Mouse (Mus musculus): ENCODE data around the gene Olfr924. TPM values are rescaled to one million over a fixed set of nuclear protein-coding genes. Genes with fewer than 3 reads are reported as not detected.

Gene Olfr924
- not detected for polyA plus RNA-seq (2014; fragmentation: Illumina TruSeq; extraction: RNeasy Lipid Tissue Mini Kit (QIAGEN cat#74804); ENCODE audit: low replicate concordance)

GRCm38 (mm10) chr9:38844149-38844548 is at the start of gene Olfr924:
TSS of gene Olfr924 (plus strand) at chr9:38844449.

GRCm38 (mm10) chr9:38814314-38814713 is 29.9 kb upstream of the Olfr924 start, which contains the start of gene Olfr922:
TSS of gene Olfr922 (plus strand) at chr9:38814614.

GRCm38 (mm10) chr9:38826245-38826644 is 18.0 kb upstream of the Olfr924 start, which contains the start of gene Olfr923:
TSS of gene Olfr923 (plus strand) at chr9:38826545.

GRCm38 (mm10) chr9:38854760-38855159 is 10.5 kb downstream of the Olfr924 start, which contains the start of gene Olfr26:
TSS of gene Olfr26 (plus strand) at chr9:38855060.

GRCm38 (mm10) chr9:38876826-38877225 is 32.6 kb downstream of the Olfr924 start, which contains the start of gene Olfr926:
TSS of gene Olfr926 (plus strand) at chr9:38877126.

Other genes with a start within 250 kb of the Olfr924 start
- gene Olfr914, start 239.3 kb upstream of the Olfr924 start, polyA plus RNA-seq (2014; fragmentation: Illumina TruSeq; extraction: RNeasy Lipid Tissue Mini Kit (QIAGEN cat#74804); ENCODE audit: low replicate concordance), result not detected
- gene Olfr916, start 184.6 kb upstream of the Olfr924 start, polyA plus RNA-seq (2014; fragmentation: Illumina TruSeq; extraction: RNeasy Lipid Tissue Mini Kit (QIAGEN cat#74804); ENCODE audit: low replicate concordance), result not detected
- not detected for gene Olfr917, start 178.6 kb upstream of the Olfr924 start, polyA plus RNA-seq (2014; fragmentation: Illumina TruSeq; extraction: RNeasy Lipid Tissue Mini Kit (QIAGEN cat#74804); ENCODE audit: low replicate concordance)
- gene Olfr918, start 169.8 kb upstream of the Olfr924 start, polyA plus RNA-seq (2014; fragmentation: Illumina TruSeq; extraction: RNeasy Lipid Tissue Mini Kit (QIAGEN cat#74804); ENCODE audit: low replicate concordance), result not detected
- gene Olfr919, start 140.8 kb upstream of the Olfr924 start, polyA plus RNA-seq (2014; fragmentation: Illumina TruSeq; extraction: RNeasy Lipid Tissue Mini Kit (QIAGEN cat#74804); ENCODE audit: low replicate concordance), result not detected
- 71.8 TPM for gene Vwa5a, start 126.2 kb upstream of the Olfr924 start, polyA plus RNA-seq (2014; fragmentation: Illumina TruSeq; extraction: RNeasy Lipid Tissue Mini Kit (QIAGEN cat#74804); ENCODE audit: low replicate concordance)
- gene Olfr920, start 92.2 kb upstream of the Olfr924 start, polyA plus RNA-seq (2014; fragmentation: Illumina TruSeq; extraction: RNeasy Lipid Tissue Mini Kit (QIAGEN cat#74804); ENCODE audit: low replicate concordance), result 0.52 TPM
- gene Olfr921, start 71.4 kb upstream of the Olfr924 start, polyA plus RNA-seq (2014; fragmentation: Illumina TruSeq; extraction: RNeasy Lipid Tissue Mini Kit (QIAGEN cat#74804); ENCODE audit: low replicate concordance), result 0.15 TPM
- gene Olfr922, start 29.8 kb upstream of the Olfr924 start, polyA plus RNA-seq (2014; fragmentation: Illumina TruSeq; extraction: RNeasy Lipid Tissue Mini Kit (QIAGEN cat#74804); ENCODE audit: low replicate concordance), result not detected
- gene Olfr923, start 17.9 kb upstream of the Olfr924 start, polyA plus RNA-seq (2014; fragmentation: Illumina TruSeq; extraction: RNeasy Lipid Tissue Mini Kit (QIAGEN cat#74804); ENCODE audit: low replicate concordance), result not detected
- not detected for gene Olfr26, start 10.6 kb downstream of the Olfr924 start, polyA plus RNA-seq (2014; fragmentation: Illumina TruSeq; extraction: RNeasy Lipid Tissue Mini Kit (QIAGEN cat#74804); ENCODE audit: low replicate concordance)
- gene Olfr926, start 32.7 kb downstream of the Olfr924 start, polyA plus RNA-seq (2014; fragmentation: Illumina TruSeq; extraction: RNeasy Lipid Tissue Mini Kit (QIAGEN cat#74804); ENCODE audit: low replicate concordance), result not detected
- not detected for gene Olfr930, start 85.4 kb downstream of the Olfr924 start, polyA plus RNA-seq (2014; fragmentation: Illumina TruSeq; extraction: RNeasy Lipid Tissue Mini Kit (QIAGEN cat#74804); ENCODE audit: low replicate concordance)
- gene Olfr933, start 127.9 kb downstream of the Olfr924 start, polyA plus RNA-seq (2014; fragmentation: Illumina TruSeq; extraction: RNeasy Lipid Tissue Mini Kit (QIAGEN cat#74804); ENCODE audit: low replicate concordance), result not detected
- gene Olfr934, start 143.9 kb downstream of the Olfr924 start, polyA plus RNA-seq (2014; fragmentation: Illumina TruSeq; extraction: RNeasy Lipid Tissue Mini Kit (QIAGEN cat#74804); ENCODE audit: low replicate concordance), result not detected
- gene Olfr935, start 155.2 kb downstream of the Olfr924 start, polyA plus RNA-seq (2014; fragmentation: Illumina TruSeq; extraction: RNeasy Lipid Tissue Mini Kit (QIAGEN cat#74804); ENCODE audit: low replicate concordance), result not detected
- gene Olfr146, start 178.9 kb downstream of the Olfr924 start, polyA plus RNA-seq (2014; fragmentation: Illumina TruSeq; extraction: RNeasy Lipid Tissue Mini Kit (QIAGEN cat#74804); ENCODE audit: low replicate concordance), result not detected
- gene Olfr937, start 220.5 kb downstream of the Olfr924 start, polyA plus RNA-seq (2014; fragmentation: Illumina TruSeq; extraction: RNeasy Lipid Tissue Mini Kit (QIAGEN cat#74804); ENCODE audit: low replicate concordance), result not detected
- not detected for gene Olfr938, start 234.4 kb downstream of the Olfr924 start, polyA plus RNA-seq (2014; fragmentation: Illumina TruSeq; extraction: RNeasy Lipid Tissue Mini Kit (QIAGEN cat#74804); ENCODE audit: low replicate concordance)